Mouse (Mus musculus): Measurements from ENCODE around the gene Nup210l.

GRCm38 (mm10) chr3:90151086-90151740 lies 47.3 kb downstream of the Nup210l start:
- TF ChIP-seq POLR2A (IDR thresholded peaks at IDR 0.05; ENCODE audit: control insufficient read depth, low read depth, low read length), result no peak
- TF ChIP-seq CTCF (IDR thresholded peaks at IDR 0.05; ENCODE audit: control insufficient read depth, insufficient read depth, insufficient replicate concordance, low read depth, low read length), result no peak

All from testis, adult 2 months (tissue).